Mouse (Mus musculus) cerebellum, adult 2 months (tissue): ENCODE results near the gene Fcho1.

Experiments
- CTCF ChIP-seq: fragments of 200-500 bp; IDR thresholded peaks from 2 replicates; pipeline ENCODE4 v1.5.1; 2011; ENCODE audit warnings: low read depth, mild to moderate bottlenecking, control low read depth, low read length, moderate library complexity, borderline replicate concordance; ENCODE audit not compliant: insufficient read depth
- POLR2A ChIP-seq: fragments of 200-500 bp; IDR thresholded peaks from 2 replicates; pipeline ENCODE4 v1.6.1; 2011; ENCODE audit warnings: low read length, control low read depth, borderline replicate concordance; ENCODE audit not compliant: insufficient read depth

- no peak for TF ChIP-seq CTCF
- no peak for TF ChIP-seq POLR2A
Observed at GRCm38 (mm10) chr8:71719928-71720457, 5.5 kb downstream of the Fcho1 start.
